Mouse (Mus musculus): ENCODE results near the gene Rai1.

- TF ChIP-seq CTCF (IDR thresholded peaks at IDR 0.05; ENCODE audit: low read depth, low read length) (no peak), POLR2A (IDR thresholded peaks at IDR 0.05; ENCODE audit: extremely low read depth, insufficient read depth, low read length) (0 out of 2 replicates have a peak, but pooled peaks have one; percentile 19)
Measured at GRCm38 (mm10) chr11:60209217-60209932, 104.6 kb downstream of the Rai1 start.
